Mouse (Mus musculus) liver, adult 2 months (tissue): ENCODE measurements at regions not wholly inside any gene's neighbourhood (a gene's known extent, or its start where the extent isn't known, plus 50 kb on each side); places are given as distances from the start of the nearest gene placed in this dataset.

Experiments used
- CTCF ChIP-seq: fragments of 200-500 bp; IDR thresholded peaks from 2 replicates; pipeline ENCODE4 v1.5.1; 2011; ENCODE audit warnings: low read depth, low read length, control low read depth
- POLR2A ChIP-seq: fragments of 200-500 bp; IDR thresholded peaks from 2 replicates; pipeline ENCODE4 v1.6.1; 2011; ENCODE audit warnings: low read length, control low read depth; ENCODE audit not compliant: insufficient read depth; ENCODE audit errors: extremely low read depth

GRCm38 (mm10) chr9:30202411-30202810 lies 224.5 kb upstream of the Snx19 start:
- TF ChIP-seq POLR2A (no peak), CTCF (no peak)
